Mouse (Mus musculus) kidney, adult 2 months (tissue): ENCODE results near the gene Pde4d. TPM values are rescaled to one million over a fixed set of nuclear protein-coding genes. Genes with fewer than 3 reads are reported as not detected.

Experiments used
- DNase-seq: peaks from one replicate; pipeline ENCODE4 v3.0.0; 2021
- H3K27ac ChIP-seq: fragments of 200-500 bp; 2 replicates; pipeline ENCODE4 v1.5.1; 2012; ENCODE audit warnings: low read depth, low read length, control low read depth, inconsistent platforms; ENCODE audit not compliant: insufficient read depth
- H3K27me3 ChIP-seq: fragments of 200-500 bp; replicated peaks from 2 replicates; pipeline ENCODE4 v1.6.1; 2012; ENCODE audit warnings: mild to moderate bottlenecking, moderate library complexity, low read length, inconsistent platforms; ENCODE audit not compliant: control insufficient read depth, insufficient read depth
- H3K36me3 ChIP-seq: fragments of 200-500 bp; 2 replicates; pipeline ENCODE4 v1.6.1; 2012; ENCODE audit warnings: mild to moderate bottlenecking, moderate library complexity, low read length, inconsistent platforms; ENCODE audit not compliant: control insufficient read depth, insufficient read depth
- H3K4me1 ChIP-seq: fragments of 200-500 bp; 2 replicates; pipeline ENCODE4 v1.6.1; 2011; ENCODE audit warnings: low read length; ENCODE audit not compliant: control insufficient read depth, insufficient read depth
- H3K4me3 ChIP-seq: fragments of 200-500 bp; 2 replicates; pipeline ENCODE4 v1.5.1; 2011; ENCODE audit warnings: mild to moderate bottlenecking, low read depth, low read length, control low read depth; ENCODE audit not compliant: insufficient read depth
- CTCF ChIP-seq: fragments of 200-500 bp; conservative IDR thresholded peaks from 2 replicates; pipeline ENCODE4 v1.5.1; 2011; ENCODE audit warnings: low read depth, mild to moderate bottlenecking, control low read depth, low read length, moderate library complexity, mixed read lengths; ENCODE audit not compliant: insufficient read depth, insufficient read length
- POLR2A ChIP-seq: fragments of 200-500 bp; IDR thresholded peaks from one replicate; pipeline ENCODE4 v1.6.1; 2011; ENCODE audit warnings: low read depth, low read length, control low read depth
- WGBS: fragments of 180-500 bp; shearing (Covaris S2); methylation state at CpG from one replicate; pipeline ENCODE4 v1.1.7; 2018; 5-methylcytosine and 5-hydroxymethylcytosine counted together
- polyA plus RNA-seq: library from polyadenylated mRNA; depleted of rRNA; stranded (reverse); fragments of >200 nt; gene quantifications from 2 replicates; pipeline ENCODE4 v1.2.3, GENCODE M21; 2012

The Pde4d gene
- polyA plus RNA-seq, 1 experiment = 18.3 TPM

GRCm38 (mm10) chr13:109619158-109619657 lies 1169.5 kb downstream of the Pde4d start:
- no peak for DNase-seq
- TF ChIP-seq CTCF (no peak), POLR2A (no peak)
- H3K27ac ChIP-seq = no peak overlapping the region

GRCm38 (mm10) chr13:109622207-109622606 lies 1172.5 kb downstream of the Pde4d start:
- no peak overlapping the region for H3K4me3 ChIP-seq
- DNase-seq = no peak
- H3K27ac ChIP-seq = no peak overlapping the region
- TF ChIP-seq POLR2A (no peak), CTCF (peak; percentile 24; the same call in 1 of the 2 replicates)
- H3K4me1 ChIP-seq = peaks cover 5% of the 10 kb centered on the region
- 73% methylated on average over 5 of the region's 5 CpGs for WGBS
- H3K27me3 ChIP-seq = no peaks in the 10 kb centered on the region
- H3K36me3 ChIP-seq = no peaks in the 10 kb centered on the region

More at GRCm38 (mm10) chr13:109619158-109619657, 1169.5 kb downstream of the Pde4d start:
- Histone ChIP-seq H3K4me3 (no peak overlapping the region), H3K27me3 (no peaks in the 10 kb centered on the region), H3K36me3 (no peaks in the 10 kb centered on the region), H3K4me1 (peaks cover 17% of the 10 kb centered on the region)
- WGBS = 37% methylated on average over 2 of the region's 2 CpGs

GRCm38 (mm10) chr13:109623201-109623600 lies 1173.5 kb downstream of the Pde4d start:
- H3K27ac ChIP-seq = no peak overlapping the region
- 48% methylated on average over 2 of the region's 2 CpGs for WGBS
- TF ChIP-seq POLR2A (no peak), CTCF (no peak)
- H3K27me3 ChIP-seq = no peaks in the 10 kb centered on the region
- H3K4me3 ChIP-seq = no peak overlapping the region
- H3K36me3 ChIP-seq = no peaks in the 10 kb centered on the region
- 0 out of 2 replicates have a peak, but pooled peaks cover 2% of the 10 kb centered on the region for H3K4me1 ChIP-seq
- DNase-seq = peak; percentile 58

- 97% methylated on average over 11 of the region's 11 CpGs for WGBS
- no peaks in the 10 kb centered on the region for H3K4me1 ChIP-seq
- H3K36me3 ChIP-seq = no peaks in the 10 kb centered on the region
- no peak overlapping the region for H3K4me3 ChIP-seq
- no peak for TF ChIP-seq CTCF
- TF ChIP-seq POLR2A = no peak
- no peak for DNase-seq
- H3K27me3 ChIP-seq = no peaks in the 10 kb centered on the region
- no peak overlapping the region for H3K27ac ChIP-seq
Observed at GRCm38 (mm10) chr13:109624772-109625349, 1175.1 kb downstream of the Pde4d start.

GRCm38 (mm10) chr13:109625466-109626129 lies 1175.8 kb downstream of the Pde4d start:
- Histone ChIP-seq H3K4me3 (no peak overlapping the region), H3K27me3 (no peaks in the 10 kb centered on the region), H3K4me1 (no peaks in the 10 kb centered on the region; the same call in 1 of the 2 replicates), H3K36me3 (no peaks in the 10 kb centered on the region), H3K27ac (no peak overlapping the region)
- 95% methylated on average over 18 of the region's 18 CpGs for WGBS
- TF ChIP-seq CTCF = no peak
- no peak for TF ChIP-seq POLR2A
- no peak for DNase-seq

- Histone ChIP-seq H3K36me3 (no peaks in the 10 kb centered on the region), H3K4me3 (no peak overlapping the region), H3K27me3 (no peaks in the 10 kb centered on the region), H3K27ac (no peak overlapping the region), H3K4me1 (no peaks in the 10 kb centered on the region; the same call in 1 of the 2 replicates)
- no peak for TF ChIP-seq POLR2A
- TF ChIP-seq CTCF = no peak
- DNase-seq = no peak
- WGBS = 75% methylated on average over 2 of the region's 2 CpGs
Observed at GRCm38 (mm10) chr13:109627265-109627664, 1177.5 kb downstream of the Pde4d start.

GRCm38 (mm10) chr13:109628606-109629005 lies 1178.9 kb downstream of the Pde4d start:
- DNase-seq = no peak
- Histone ChIP-seq H3K4me1 (no peaks in the 10 kb centered on the region; the same call in 1 of the 2 replicates), H3K36me3 (no peaks in the 10 kb centered on the region), H3K27ac (no peak overlapping the region), H3K4me3 (no peak overlapping the region), H3K27me3 (no peaks in the 10 kb centered on the region)
- WGBS = 98% methylated on average over 4 of the region's 4 CpGs
- TF ChIP-seq POLR2A (no peak), CTCF (no peak)
